Mouse (Mus musculus) left cerebral cortex, adult 2 months (tissue): Measurements from ENCODE around the gene Rnf111. TPM values are rescaled to one million over a fixed set of nuclear protein-coding genes. Genes with fewer than 3 reads are reported as not detected.

ENCODE experiments used
- DNase-seq, 2 experiments: peaks; one replicate each; pipeline ENCODE4 v3.0.0; 2021 to 2022; ENCODE audit warnings: low spot score in 2 of 2, mixed read lengths in 1 of 2; ENCODE audit errors: extremely low spot score in 1 of 2
- H3K27ac ChIP-seq: fragments of 200-600 bp; 2 replicates; pipeline ENCODE4 v1.8.1; 2022
- H3K4me3 ChIP-seq: fragments of 200-600 bp; 2 replicates; pipeline ENCODE4 v1.8.1; 2022
- CTCF ChIP-seq: fragments of 200-600 bp; IDR thresholded peaks from 2 replicates; pipeline ENCODE4 v1.8.1; 2022; ENCODE audit warnings: antibody characterized with exemption, mild to moderate bottlenecking, moderate library complexity
- intact Hi-C: fragments of 180-260 bp; cut with DNase I; formaldehyde crosslinking; loops from one replicate; pipeline ENCODE4 v1.15.1; 2025
- total RNA-seq, 2 experiments: library from RNA; stranded (reverse); gene quantifications; 2 replicates each; pipeline ENCODE4 v1.2.3; 2021

The Rnf111 gene
- total RNA-seq, 2 experiments from 2014 or later: 40.4 to 46.2 TPM

GRCm38 (mm10) chr9:70523813-70524212 is 20.3 kb upstream of the Rnf111 start:
- no peak for DNase-seq
- Histone ChIP-seq H3K4me3 (no peak overlapping the region), H3K27ac (no peak overlapping the region)
- TF ChIP-seq CTCF: no peak
- intact Hi-C loops: no loop called here

GRCm38 (mm10) chr9:70520651-70521050 is 17.1 kb upstream of the Rnf111 start:
- Histone ChIP-seq H3K27ac (no peak overlapping the region), H3K4me3 (no peak overlapping the region)
- DNase-seq: no peak
- intact Hi-C loops: no loop called here
- no peak for TF ChIP-seq CTCF

DNA sequence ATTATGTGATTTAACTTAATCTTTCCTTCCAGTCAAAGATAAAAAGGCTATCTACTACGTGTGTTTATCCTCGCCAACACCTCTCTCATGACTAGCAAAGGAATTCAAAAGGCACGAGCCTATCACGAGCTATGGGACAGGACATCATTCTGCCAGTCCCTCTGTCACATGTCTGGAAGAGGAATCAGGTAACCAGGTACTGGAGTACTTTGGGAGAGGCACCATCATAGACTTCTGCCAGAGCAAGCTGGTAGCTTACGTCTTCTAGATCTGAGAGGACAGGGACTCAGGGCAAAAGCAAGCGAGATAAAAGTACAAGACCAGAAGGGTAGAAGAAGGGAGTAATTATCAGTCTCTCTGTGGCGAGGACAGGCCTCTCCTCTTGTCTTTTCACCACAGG is 8.2 kb upstream of the Rnf111 start:
- intact Hi-C loops: no loop called here

GRCm38 (mm10) chr9:70510998-70511583 is 7.6 kb upstream of the Rnf111 start:
- peak; percentile 39 for TF ChIP-seq CTCF
- H3K4me3 ChIP-seq: no peak overlapping the region
- intact Hi-C loops: no loop called here
- H3K27ac ChIP-seq: no peak overlapping the region
- no peak for DNase-seq

More for the DNA sequence above, 8.2 kb upstream of the Rnf111 start:
- no peak overlapping the region for H3K27ac ChIP-seq
- H3K4me3 ChIP-seq: no peak overlapping the region
- no peak for TF ChIP-seq CTCF
- DNase-seq: no peak

- no peak for TF ChIP-seq CTCF
- no peak for DNase-seq
- H3K4me3 ChIP-seq: no peak overlapping the region
- no peak overlapping the region for H3K27ac ChIP-seq
- intact Hi-C loops: loop anchor here (10.0 kb wide), 2 partner anchors 425 to 495 kb away; partner anchors contain the start of gene Gtf2a2
These were observed 6.5 kb upstream of the Rnf111 start for GRCm38 (mm10) chr9:70509906-70510525.

DNA sequence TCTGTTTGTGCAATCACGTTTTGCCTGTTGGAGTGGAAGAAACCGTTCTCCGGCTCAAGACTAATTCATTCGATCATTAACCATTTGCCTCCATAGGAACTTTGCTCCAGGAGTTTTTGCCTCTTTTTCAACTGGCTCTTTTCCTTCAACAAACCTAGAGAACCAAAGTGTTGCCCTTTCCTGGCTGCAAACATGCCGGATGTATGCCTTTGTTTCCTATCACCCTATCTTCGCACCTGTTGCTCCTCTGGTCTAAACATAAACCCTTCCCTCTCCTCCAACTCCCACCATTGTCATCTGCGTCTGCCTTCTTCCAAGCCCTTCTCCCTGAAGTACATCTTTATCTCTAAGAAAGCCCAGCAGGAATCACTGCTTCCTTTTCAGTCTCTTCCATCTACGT is 3.3 kb upstream of the Rnf111 start:
- TF ChIP-seq CTCF: no peak
- Histone ChIP-seq H3K27ac (no peak overlapping the region), H3K4me3 (no peak overlapping the region)
- DNase-seq: no peak
- intact Hi-C loops: loop anchor here (10.0 kb wide), 2 partner anchors 422 to 492 kb away; partner anchors contain the start of gene Gtf2a2

GRCm38 (mm10) chr9:70506186-70506585 is 2.7 kb upstream of the Rnf111 start:
- no peak overlapping the region for H3K4me3 ChIP-seq
- no peak overlapping the region for H3K27ac ChIP-seq
- no peak for TF ChIP-seq CTCF
- intact Hi-C loops: loop anchor here (10.0 kb wide), 2 partner anchors 421 to 491 kb away; partner anchors contain the start of gene Gtf2a2
- no peak for DNase-seq

GRCm38 (mm10) chr9:70503015-70503603 is 416 bp downstream of the Rnf111 start:
- peak; percentile 55 to 56 for DNase-seq
- intact Hi-C loops: loop anchor here (1.0 to 10.0 kb wide), 3 partner anchors 39 to 488 kb away; partner anchors contain the start of genes Gtf2a2 and Sltm
- TF ChIP-seq CTCF: no peak
- Histone ChIP-seq H3K4me3 (peak overlapping the region; percentile 89), H3K27ac (peak overlapping the region; percentile 95)

DNA sequence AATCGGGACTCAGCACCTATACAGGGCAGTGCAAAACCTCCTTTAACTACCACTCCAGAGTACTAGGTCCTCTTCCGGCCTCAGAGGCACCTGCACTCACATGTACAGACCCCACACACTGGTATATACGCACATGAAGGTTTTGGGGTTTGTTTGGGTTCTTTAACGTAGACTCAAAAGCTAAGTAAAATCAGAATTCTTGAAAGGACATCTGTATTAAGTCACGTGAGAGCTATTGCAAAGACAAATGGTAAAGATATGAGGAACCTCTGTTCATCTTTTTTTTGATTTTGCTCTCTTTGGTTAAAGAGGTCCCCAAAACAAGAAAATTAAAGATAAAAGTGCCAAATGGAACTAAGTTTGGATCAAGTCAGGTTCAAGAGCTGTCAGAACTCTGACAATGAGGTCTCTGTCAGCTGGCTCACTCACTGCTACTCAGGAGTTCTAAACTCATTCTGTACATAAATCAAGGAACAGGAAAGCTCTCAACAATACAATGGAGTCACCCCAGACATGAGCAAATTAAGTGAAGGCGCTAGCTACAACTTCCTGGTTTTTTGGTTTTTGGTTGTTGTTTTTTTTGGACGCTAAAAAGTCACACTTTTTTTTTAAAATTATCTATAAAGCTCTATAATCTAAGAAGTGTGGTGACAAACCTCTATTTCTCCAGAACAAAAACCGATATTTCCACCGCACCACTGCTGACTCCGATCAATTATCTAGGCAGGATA is 1.1 kb downstream of the Rnf111 start:
- peak overlapping the region; percentile 89 for H3K4me3 ChIP-seq
- no peak for TF ChIP-seq CTCF
- DNase-seq: no peak
- peak overlapping the region; percentile 95 for H3K27ac ChIP-seq
- intact Hi-C loops: loop anchor here (1.0 to 10.0 kb wide), 3 partner anchors 40 to 488 kb away; partner anchors contain the start of genes Gtf2a2 and Sltm

GRCm38 (mm10) chr9:70496990-70497389 is 6.5 kb downstream of the Rnf111 start:
- Histone ChIP-seq H3K4me3 (no peak overlapping the region), H3K27ac (no peak overlapping the region)
- TF ChIP-seq CTCF: no peak
- no peak for DNase-seq
- intact Hi-C loops: no loop called here

DNA sequence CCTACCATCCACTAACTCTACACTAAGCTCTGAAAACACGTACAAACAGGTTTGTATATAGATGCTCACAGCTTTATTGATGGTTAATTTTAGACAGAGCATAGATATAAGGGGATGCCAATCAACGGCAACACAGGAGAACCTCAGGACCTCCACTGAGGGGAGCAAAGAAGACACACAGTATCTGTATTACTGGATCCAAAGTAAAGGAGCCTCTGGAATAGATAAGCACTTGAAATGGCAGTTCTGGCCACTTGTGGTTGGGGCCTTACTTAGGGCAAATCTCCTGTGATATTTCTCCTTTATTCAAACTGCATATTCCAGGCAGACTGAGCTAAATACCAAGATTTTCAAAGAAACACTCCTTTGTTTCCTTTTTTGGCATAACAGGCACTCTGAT is 10.5 kb downstream of the Rnf111 start:
- intact Hi-C loops: no loop called here
- no peak for DNase-seq
- TF ChIP-seq CTCF: no peak
- H3K4me3 ChIP-seq: no peak overlapping the region
- no peak overlapping the region for H3K27ac ChIP-seq

DNA sequence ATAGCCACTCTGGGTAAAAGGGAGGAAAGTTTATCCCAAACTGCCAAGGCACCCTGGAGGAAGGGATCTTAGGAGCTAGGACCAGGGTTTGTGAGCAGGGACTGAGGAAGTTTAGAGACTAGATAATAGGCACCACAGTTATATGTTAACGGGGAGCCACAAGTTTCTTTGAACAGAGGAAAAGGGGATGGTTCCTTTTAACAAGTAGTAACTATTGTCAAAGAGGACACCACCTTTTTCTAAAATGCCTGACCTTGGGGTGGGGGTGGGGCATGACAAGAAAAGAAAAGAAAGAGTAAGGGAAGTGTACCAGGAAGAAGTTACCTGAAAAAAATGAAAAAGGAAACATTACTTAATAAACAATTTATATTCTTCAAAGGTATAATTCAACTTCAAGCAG is 12.3 kb downstream of the Rnf111 start:
- intact Hi-C loops: no loop called here
- Histone ChIP-seq H3K27ac (no peak overlapping the region), H3K4me3 (no peak overlapping the region)
- no peak for TF ChIP-seq CTCF
- no peak for DNase-seq
